Mouse (Mus musculus) liver, postnatal 0 days (tissue): ENCODE measurements around the gene Atg2a.

ENCODE experiments used
- CTCF ChIP-seq: sonication (generic); IDR thresholded peaks from 2 replicates; pipeline ENCODE4 v1.5.1; 2016; ENCODE audit warnings: antibody characterized with exemption, low read depth
- EP300 ChIP-seq: IDR thresholded peaks from 2 replicates; pipeline ENCODE4 v1.6.1; 2016; ENCODE audit warnings: antibody characterized with exemption, low read depth, mild to moderate bottlenecking

DNA sequence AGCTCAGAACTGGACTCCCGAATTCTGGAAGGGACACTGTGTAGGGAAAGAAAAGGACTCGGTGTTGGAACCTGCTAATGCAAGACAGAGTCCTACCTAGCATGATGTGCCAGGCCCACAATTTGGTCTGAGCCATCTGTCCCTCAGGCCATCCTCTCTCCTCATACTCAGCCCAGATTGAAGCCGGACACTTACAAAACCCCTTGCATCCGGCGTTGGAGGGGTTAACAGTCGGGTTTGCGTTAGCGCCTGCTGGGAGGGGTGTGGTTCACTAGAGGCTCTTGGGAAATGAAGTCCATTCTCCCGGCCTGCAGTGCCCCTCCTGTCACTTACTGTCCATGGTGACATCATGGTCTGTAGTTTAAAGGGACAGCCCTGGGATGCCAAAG, 5.4 kb upstream of the Atg2a start:
- TF ChIP-seq CTCF (no peak), EP300 (peak; percentile 80; the same call in 1 of the 2 replicates)
